Mouse (Mus musculus) hindbrain, postnatal 0 days (tissue): ENCODE results near the gene Ttc39b. TPM values are rescaled to one million over a fixed set of nuclear protein-coding genes. Genes with fewer than 3 reads are reported as not detected.

Source experiments
- ATAC-seq: fragments of 200-750 bp; cut with Nextera tagmentation; 2 replicates; pipeline ENCODE4 v1.8.0; 2017; ENCODE audit warnings: mild to moderate bottlenecking, moderate TSS enrichment, moderate library complexity
- DNase-seq: peaks from one replicate; pipeline ENCODE4 v3.0.0-alpha.2; 2015; ENCODE audit warnings: low spot score
- H3K27ac ChIP-seq: fragments of 300-500 bp; sonication (generic); 2 replicates; pipeline ENCODE4 v1.5.1; 2014; ENCODE audit warnings: mild to moderate bottlenecking
- H3K27me3 ChIP-seq: fragments of 300-500 bp; sonication (generic); 2 replicates; pipeline ENCODE4 v1.6.1; 2014; ENCODE audit warnings: low read length, mixed read lengths; ENCODE audit not compliant: insufficient read depth
- H3K36me3 ChIP-seq: fragments of 300-500 bp; sonication (generic); 2 replicates; pipeline ENCODE4 v1.6.1; 2014; ENCODE audit warnings: low read length, mixed read lengths; ENCODE audit not compliant: insufficient read depth
- H3K4me1 ChIP-seq: fragments of 300-500 bp; sonication (generic); 2 replicates; pipeline ENCODE4 v1.6.1; 2014; ENCODE audit warnings: antibody characterized with exemption, low read length, mixed read lengths; ENCODE audit not compliant: insufficient read depth
- H3K4me2 ChIP-seq: fragments of 300-500 bp; sonication (generic); 2 replicates; pipeline ENCODE4 v1.6.1; 2014; ENCODE audit warnings: low read depth, mild to moderate bottlenecking, low read length, moderate library complexity, mixed read lengths
- H3K4me3 ChIP-seq: fragments of 300-500 bp; sonication (generic); 2 replicates; pipeline ENCODE4 v1.5.1; 2014; ENCODE audit warnings: low read length
- H3K9ac ChIP-seq: fragments of 300-500 bp; sonication (generic); replicated peaks from 2 replicates; pipeline ENCODE4 v1.6.1; 2014; ENCODE audit warnings: mild to moderate bottlenecking, low read length, moderate library complexity, mixed read lengths
- H3K9me3 ChIP-seq: fragments of 300-500 bp; sonication (generic); 2 replicates; pipeline ENCODE4 v1.6.1; 2016; ENCODE audit warnings: low read length, mixed read lengths
- CTCF ChIP-seq: IDR thresholded peaks from 2 replicates; pipeline ENCODE4 v1.5.1; 2016; ENCODE audit warnings: antibody characterized with exemption, control low read depth, low read depth
- whole genome bisulfite sequencing: fragments of 180-500 bp; shearing (Covaris S2); extraction: QIAGEN DNeasy Blood & Tissue Kit; methylation state at CpG from one replicate; pipeline ENCODE4 v1.1.7; 2014; 5-methylcytosine and 5-hydroxymethylcytosine counted together
- polyA plus RNA-seq: library from polyadenylated mRNA; unstranded; fragments of >200 nt; fragmentation: Nextera tagmentation; extraction: Ambion mirVana; gene quantifications from 2 replicates; pipeline ENCODE4 v1.2.1, GENCODE M21; 2015
- total RNA-seq: library from RNA; depleted of rRNA; stranded (reverse); fragments of >200 nt; gene quantifications from 2 replicates; pipeline ENCODE4 v1.2.3, GENCODE M21; 2014

Ttc39b gene
- total and polyA plus RNA-seq, 2 experiments from 2014 or later = 8.6 to 16.0 TPM

GRCm38 (mm10) chr4:83215776-83216175 is 108.3 kb downstream of the Ttc39b start:
- Histone ChIP-seq H3K9me3 (no peaks in the 10 kb centered on the region), H3K4me2 (no peak overlapping the region), H3K4me1 (no peaks in the 10 kb centered on the region), H3K36me3 (no peaks in the 10 kb centered on the region), H3K27me3 (no peaks in the 10 kb centered on the region), H3K9ac (no peak overlapping the region), H3K4me3 (no peak overlapping the region), H3K27ac (no peak overlapping the region)
- TF ChIP-seq CTCF = no peak
- no peak for ATAC-seq
- no peak for DNase-seq
- WGBS = 92% methylated on average over 1 of the region's 1 CpGs

GRCm38 (mm10) chr4:83214822-83215558 is 109.1 kb downstream of the Ttc39b start:
- no peaks in the 10 kb centered on the region for H3K36me3 ChIP-seq
- ATAC-seq = no peak
- no peaks in the 10 kb centered on the region for H3K9me3 ChIP-seq
- H3K4me2 ChIP-seq = no peak overlapping the region
- H3K9ac ChIP-seq = no peak overlapping the region
- H3K4me1 ChIP-seq = no peaks in the 10 kb centered on the region
- H3K27ac ChIP-seq = peak overlapping the region; percentile 36; the same call in 1 of the 2 replicates
- DNase-seq = peak; percentile 31
- WGBS = 69% methylated on average over 9 of the region's 9 CpGs
- no peak overlapping the region for H3K4me3 ChIP-seq
- H3K27me3 ChIP-seq = no peaks in the 10 kb centered on the region
- TF ChIP-seq CTCF = no peak

- Histone ChIP-seq H3K9ac (no peak overlapping the region), H3K27me3 (no peaks in the 10 kb centered on the region), H3K27ac (no peak overlapping the region), H3K36me3 (no peaks in the 10 kb centered on the region), H3K4me2 (no peak overlapping the region), H3K4me1 (no peaks in the 10 kb centered on the region), H3K9me3 (no peaks in the 10 kb centered on the region), H3K4me3 (no peak overlapping the region)
- DNase-seq (no peak), ATAC-seq (no peak)
- TF ChIP-seq CTCF = no peak
- 95% methylated on average over 6 of the region's 6 CpGs for WGBS
These were observed 110.3 kb downstream of the Ttc39b start for GRCm38 (mm10) chr4:83213752-83214151.

GRCm38 (mm10) chr4:83211709-83212108 is 112.3 kb downstream of the Ttc39b start:
- Histone ChIP-seq H3K4me3 (no peak overlapping the region), H3K4me1 (no peaks in the 10 kb centered on the region), H3K4me2 (no peak overlapping the region), H3K36me3 (no peaks in the 10 kb centered on the region), H3K27me3 (no peaks in the 10 kb centered on the region), H3K9me3 (no peaks in the 10 kb centered on the region), H3K9ac (no peak overlapping the region), H3K27ac (0 out of 2 replicates have a peak overlapping the region, but pooled peaks have one; percentile 26)
- DNase-seq (peak; percentile 44), ATAC-seq (no peak)
- 59% methylated on average over 12 of the region's 12 CpGs for WGBS
- TF ChIP-seq CTCF = no peak

GRCm38 (mm10) chr4:83210437-83210836 is 113.6 kb downstream of the Ttc39b start:
- no peak overlapping the region for H3K4me2 ChIP-seq
- H3K4me1 ChIP-seq = no peaks in the 10 kb centered on the region
- DNase-seq (no peak), ATAC-seq (no peak)
- H3K4me3 ChIP-seq = no peak overlapping the region
- no peaks in the 10 kb centered on the region for H3K27me3 ChIP-seq
- no peaks in the 10 kb centered on the region for H3K9me3 ChIP-seq
- 75% methylated on average over 6 of the region's 6 CpGs for WGBS
- no peaks in the 10 kb centered on the region for H3K36me3 ChIP-seq
- H3K27ac ChIP-seq = no peak overlapping the region
- no peak for TF ChIP-seq CTCF
- H3K9ac ChIP-seq = no peak overlapping the region

GRCm38 (mm10) chr4:83206803-83207586 is 117.1 kb downstream of the Ttc39b start:
- Histone ChIP-seq H3K9me3 (no peaks in the 10 kb centered on the region), H3K4me1 (no peaks in the 10 kb centered on the region), H3K27me3 (no peaks in the 10 kb centered on the region), H3K36me3 (no peaks in the 10 kb centered on the region), H3K9ac (no peak overlapping the region), H3K4me3 (no peak overlapping the region), H3K4me2 (no peak overlapping the region), H3K27ac (peak overlapping the region; percentile 80)
- peak; percentile 83 for DNase-seq
- peak; percentile 86 for ATAC-seq
- 45% methylated on average over 10 of the region's 10 CpGs for whole genome bisulfite sequencing
- TF ChIP-seq CTCF = no peak
